Mouse (Mus musculus) spleen, adult 2 months (tissue): ENCODE results near the gene Smim11.

ENCODE experiments used
- CTCF ChIP-seq: fragments of 200-500 bp; IDR thresholded peaks from 2 replicates; pipeline ENCODE4 v1.5.1; 2011; ENCODE audit warnings: mild to moderate bottlenecking, inconsistent platforms; ENCODE audit not compliant: insufficient read depth, insufficient read length, insufficient replicate concordance; ENCODE audit errors: extremely low read depth
- POLR2A ChIP-seq: fragments of 200-500 bp; IDR thresholded peaks from 2 replicates; pipeline ENCODE4 v1.6.1; 2011; ENCODE audit warnings: low read depth, low read length, inconsistent platforms

DNA sequence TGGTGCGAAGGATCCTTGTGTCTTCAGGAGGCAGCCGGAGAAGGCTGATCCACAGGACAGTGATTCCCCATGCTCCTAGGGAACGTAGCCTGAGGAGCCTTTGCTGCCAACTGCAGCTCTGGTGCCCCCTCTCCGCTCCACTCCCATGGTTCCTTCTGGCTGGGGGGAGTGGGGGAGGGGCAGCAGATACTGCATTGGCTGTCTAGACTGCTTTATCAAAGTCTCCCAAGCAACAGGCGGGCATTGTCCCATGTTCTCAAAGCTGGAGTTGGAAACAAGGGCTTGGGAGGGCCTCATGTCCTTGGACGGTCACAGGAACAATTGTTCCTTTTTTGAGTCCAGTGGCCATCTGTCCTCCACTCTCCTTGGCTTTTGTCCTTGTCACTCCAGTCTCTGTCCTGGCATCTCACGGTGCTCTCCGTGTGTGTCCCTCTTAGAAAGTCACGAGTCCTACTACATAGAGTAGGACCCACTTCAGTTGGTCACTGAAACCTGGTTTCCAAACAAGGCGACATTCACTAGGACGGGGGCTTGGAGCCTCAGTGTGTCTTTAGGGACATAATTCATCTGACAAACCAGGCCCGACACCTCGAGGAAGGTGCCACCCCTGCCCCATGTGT lies 45.3 kb downstream of the Smim11 start:
- TF ChIP-seq CTCF (no peak), POLR2A (no peak)
